Mouse (Mus musculus) activated CD4-positive, CD25-positive, alpha-beta regulatory T cell, adult 4 months (primary cell): Measurements from ENCODE around the gene Tdrd9. TPM values are rescaled to one million over a fixed set of nuclear protein-coding genes. Genes with fewer than 3 reads are reported as not detected.

Experiments
- ATAC-seq: one replicate; pipeline ENCODE4 v1.8.0; 2017
- polyA plus RNA-seq, 2 experiments: library from polyadenylated mRNA; unstranded; fragments of 100-300 nt; shearing (Covaris generic); gene quantifications; one replicate each; pipeline ENCODE4 v1.2.1; 2017

The Tdrd9 gene
- not detected for polyA plus RNA-seq

GRCm38 (mm10) chr12:111971231-111971686 lies at the start of gene Tdrd9:
TSS of gene Tdrd9 (plus strand) at chr12:111971559.
- no peak for ATAC-seq

DNA sequence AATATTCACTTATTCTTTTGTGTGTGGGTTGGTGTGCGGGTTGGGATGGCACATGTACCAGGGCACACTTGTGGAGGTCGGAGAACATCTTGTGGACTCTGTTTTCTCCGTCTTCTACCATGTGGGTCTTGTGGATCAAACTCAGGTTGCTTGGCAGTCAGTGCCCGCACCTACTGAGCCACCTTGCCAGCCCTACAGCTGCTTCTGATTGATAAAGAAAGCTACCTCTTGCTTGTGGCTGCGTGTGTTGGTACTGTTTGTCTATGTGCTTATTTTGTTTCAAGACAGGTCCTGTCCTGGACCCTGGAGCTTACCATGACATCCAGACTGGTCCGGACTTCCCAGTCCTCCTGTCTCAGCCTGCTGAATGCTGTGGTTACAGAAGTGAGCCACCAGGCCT lies 48.2 kb upstream of the Tdrd9 start:
- no peak for ATAC-seq

DNA sequence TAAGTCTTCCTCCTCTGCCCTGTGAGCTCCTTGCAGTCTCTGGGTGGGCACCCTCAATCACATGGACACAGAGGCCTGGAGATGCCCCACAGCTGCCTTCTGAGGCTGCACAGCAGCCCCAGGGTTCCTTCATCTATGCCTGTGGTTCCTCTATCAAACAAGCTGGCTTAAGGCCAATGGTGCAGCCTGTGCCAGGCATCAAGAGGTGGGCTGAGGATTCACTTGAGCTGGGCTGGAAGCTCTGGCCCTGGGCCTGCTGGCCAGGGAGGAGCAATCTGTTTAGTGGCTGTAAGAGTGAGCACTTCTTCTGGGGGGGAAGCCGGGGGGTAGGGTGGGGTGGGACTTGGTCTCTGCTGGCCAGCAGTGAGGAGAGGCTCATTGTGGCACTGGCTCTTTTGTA lies 44.0 kb upstream of the Tdrd9 start:
- no peak for ATAC-seq

GRCm38 (mm10) chr12:111928411-111928966 lies 42.9 kb upstream of the Tdrd9 start:
- no peak for ATAC-seq

GRCm38 (mm10) chr12:111931411-111932025 lies 39.8 kb upstream of the Tdrd9 start:
- no peak for ATAC-seq

- no peak for ATAC-seq
Measured at GRCm38 (mm10) chr12:111932513-111932912, 38.8 kb upstream of the Tdrd9 start.

- no peak for ATAC-seq
Measured at GRCm38 (mm10) chr12:111933032-111933704, 38.2 kb upstream of the Tdrd9 start.

DNA sequence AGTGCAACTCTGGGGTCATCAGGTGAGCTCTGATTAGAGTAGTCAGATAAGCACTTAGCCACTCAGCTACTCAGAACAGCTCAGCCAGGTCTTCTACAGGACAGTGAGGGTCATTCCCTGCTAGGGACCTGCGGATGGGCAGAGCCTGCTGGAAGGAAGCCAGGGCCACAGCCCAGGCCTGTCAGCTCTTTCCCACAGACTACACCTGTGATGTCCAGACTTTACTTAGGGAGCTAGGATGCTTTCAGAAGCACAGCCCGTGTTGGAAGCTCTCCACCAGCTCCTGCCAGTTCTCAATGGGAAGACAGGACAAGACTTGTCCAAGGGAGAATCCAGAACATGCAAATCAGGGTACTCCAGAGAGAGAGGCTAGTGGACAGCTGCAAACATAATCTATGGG lies 37.4 kb upstream of the Tdrd9 start:
- no peak for ATAC-seq

DNA sequence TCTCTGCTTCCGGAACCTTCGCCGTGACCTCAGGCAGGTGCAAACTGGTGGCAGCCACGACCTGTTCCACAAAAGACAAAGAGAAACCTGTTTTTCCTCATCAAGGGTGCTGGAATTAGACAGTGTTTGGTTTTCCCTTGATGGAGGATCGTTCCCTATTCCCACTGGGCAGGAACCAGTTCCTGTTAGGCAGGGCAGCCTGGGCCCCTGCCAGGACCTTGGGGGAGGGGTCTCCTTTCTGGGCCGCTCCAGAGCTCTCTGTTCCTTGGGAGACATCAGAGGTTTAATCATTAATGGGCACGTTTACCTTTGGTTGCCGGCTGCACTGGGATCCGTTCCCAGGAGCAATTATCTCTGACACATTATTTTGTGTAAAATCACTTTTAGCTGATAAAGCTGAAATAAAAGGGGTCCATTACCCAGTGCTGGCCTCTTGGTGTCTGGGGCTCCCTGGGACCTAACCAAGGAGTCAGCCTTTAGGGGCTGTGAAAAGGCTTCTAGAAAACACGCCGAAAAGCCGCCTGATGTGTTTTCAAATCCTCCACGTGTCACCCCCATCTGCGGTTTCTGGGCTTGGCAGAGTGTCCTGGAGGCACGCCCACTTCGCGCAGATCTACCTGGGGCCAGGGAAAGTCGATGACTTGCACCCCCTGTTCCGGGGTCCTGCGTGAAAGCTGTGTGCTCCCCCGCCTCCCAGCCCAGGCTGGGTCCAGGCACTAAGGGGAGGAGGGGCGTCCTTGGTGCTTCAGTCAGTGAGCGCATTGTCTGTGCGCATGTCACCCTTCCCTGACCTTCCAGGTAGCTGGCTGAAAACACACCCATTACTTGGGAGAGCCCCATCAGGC lies 34.4 kb upstream of the Tdrd9 start:
- ATAC-seq, result no peak

DNA sequence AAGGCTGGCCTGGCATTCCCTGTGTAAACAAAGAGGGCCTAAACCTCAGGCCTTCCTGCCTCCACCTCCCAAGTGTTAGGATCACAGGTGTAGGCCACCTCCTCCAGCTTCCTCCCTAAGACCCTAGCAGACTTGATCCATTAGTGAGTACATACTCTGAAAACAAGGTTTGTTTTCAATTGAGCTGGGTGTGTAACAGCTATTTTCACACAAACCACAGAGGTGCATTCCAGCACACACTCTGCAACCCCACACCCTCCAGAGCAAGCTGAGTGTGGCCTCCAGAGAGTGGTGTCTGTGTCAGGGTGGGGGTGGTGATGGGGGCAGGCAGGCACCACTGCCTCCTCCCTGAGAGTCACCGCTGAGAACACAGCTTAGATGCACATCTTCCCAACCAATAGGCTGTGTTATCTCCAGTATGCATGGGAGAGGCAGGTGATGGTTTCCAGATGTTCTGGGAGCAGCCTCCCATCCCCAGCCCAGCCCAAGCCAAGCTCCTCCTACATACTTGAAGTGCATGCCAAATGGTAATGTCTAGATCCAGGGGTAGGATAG lies 32.7 kb upstream of the Tdrd9 start:
- ATAC-seq, result no peak

- no peak for ATAC-seq
Measured at GRCm38 (mm10) chr12:111943421-111944064, 27.8 kb upstream of the Tdrd9 start.

DNA sequence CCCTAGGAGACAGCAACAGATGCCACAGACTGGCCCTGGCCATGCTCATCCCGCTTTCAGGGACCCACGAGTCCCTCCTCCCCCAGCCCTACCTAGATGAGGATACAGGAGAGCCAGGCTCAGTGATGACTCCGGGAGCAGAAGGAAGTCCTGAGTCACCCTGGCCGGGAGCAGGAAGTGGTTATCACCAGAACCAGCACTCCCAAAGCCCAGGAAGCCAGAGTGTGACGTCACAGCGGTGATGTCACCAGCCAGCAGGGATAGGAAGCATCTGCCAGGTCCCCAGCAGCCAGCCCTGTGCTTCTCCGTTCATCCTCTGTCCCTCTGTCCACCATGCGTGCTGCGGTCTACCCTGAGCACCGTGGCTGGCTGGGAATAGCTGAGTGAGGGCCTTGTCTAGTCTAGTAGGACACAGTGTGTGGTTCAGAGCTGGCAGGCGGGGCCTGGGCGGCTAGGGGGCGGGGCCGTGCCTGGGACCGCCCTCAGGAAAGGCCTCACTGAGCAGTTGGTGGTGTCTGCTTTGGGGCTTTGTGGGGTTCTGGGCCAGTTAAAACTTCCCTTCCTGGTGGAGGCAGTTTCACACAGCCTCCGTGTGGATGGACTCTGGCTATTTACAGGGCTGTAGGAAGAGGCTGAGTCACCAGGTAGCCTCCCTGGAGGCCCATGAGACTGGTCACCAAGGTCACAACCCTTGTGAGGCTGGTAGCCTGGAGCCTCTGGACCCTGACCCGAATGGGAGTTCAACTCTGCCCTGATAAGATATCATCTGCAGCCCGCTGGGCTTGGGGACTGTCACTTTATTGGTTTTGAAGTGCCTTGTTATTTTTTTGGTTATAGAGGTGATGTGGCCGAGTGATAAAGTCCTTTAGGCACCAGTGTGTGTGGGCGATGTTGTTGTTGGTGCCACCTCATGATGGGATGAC lies 27.0 kb upstream of the Tdrd9 start:
- ATAC-seq, result peak; percentile 54

DNA sequence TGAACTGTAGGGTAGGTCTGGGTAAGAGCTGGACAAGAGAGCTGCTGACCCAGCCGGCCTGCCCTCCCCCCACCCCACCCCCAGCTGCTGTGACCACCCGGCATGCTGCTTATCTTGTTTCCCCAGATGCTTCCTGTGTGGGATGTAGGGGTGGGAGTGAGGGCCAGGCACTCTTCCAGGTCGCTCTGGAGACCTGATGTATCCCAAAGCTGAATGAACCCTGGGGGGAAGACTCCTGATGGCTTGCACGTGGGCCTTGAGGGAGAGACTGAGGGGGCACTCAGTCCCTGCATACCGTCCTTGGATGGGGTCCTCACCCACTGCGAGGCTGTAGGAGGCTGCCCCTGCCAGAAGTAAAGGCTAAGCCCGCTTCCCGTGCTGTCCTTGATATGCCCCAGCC lies 26.2 kb upstream of the Tdrd9 start:
- no peak for ATAC-seq

DNA sequence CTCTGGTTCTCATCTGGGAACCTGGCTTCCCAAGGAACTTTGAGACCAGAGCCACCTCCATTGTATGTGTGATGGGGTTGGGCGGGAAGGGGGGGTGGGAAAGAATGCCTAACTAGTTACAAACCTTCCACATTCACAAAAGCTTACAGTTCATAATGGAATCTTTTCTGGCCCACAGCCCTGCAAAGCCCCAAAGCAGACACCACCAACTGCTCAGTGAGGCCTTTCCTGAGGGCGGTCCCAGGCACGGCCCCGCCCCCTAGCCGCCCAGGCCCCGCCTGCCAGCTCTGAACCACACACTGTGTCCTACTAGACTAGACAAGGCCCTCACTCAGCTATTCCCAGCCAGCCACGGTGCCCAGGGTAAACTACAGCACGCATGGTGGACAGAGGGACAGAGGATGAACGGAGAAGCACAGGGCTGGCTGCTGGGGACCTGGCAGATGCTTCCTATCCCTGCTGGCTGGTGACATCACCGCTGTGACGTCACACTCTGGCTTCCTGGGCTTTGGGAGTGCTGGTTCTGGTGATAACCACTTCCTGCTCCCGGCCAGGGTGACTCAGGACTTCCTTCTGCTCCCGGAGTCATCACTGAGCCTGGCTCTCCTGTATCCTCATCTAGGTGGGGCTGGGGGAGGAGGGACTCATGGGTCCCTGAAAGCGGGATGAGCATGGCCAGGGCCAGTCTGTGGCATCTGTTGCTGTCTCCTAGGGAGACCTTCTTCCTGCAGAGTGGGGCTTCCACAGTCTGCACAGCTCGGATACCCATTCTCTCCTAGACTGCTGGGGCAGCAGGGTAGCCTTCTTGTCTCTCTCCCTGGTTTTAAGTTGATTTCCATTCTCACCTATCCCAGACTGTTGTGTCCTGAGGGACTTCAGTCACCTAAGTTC lies 25.3 kb upstream of the Tdrd9 start:
- ATAC-seq, result peak; percentile 37

- peak; percentile 47 for ATAC-seq
Measured at GRCm38 (mm10) chr12:111946716-111947115, 24.6 kb upstream of the Tdrd9 start.

DNA sequence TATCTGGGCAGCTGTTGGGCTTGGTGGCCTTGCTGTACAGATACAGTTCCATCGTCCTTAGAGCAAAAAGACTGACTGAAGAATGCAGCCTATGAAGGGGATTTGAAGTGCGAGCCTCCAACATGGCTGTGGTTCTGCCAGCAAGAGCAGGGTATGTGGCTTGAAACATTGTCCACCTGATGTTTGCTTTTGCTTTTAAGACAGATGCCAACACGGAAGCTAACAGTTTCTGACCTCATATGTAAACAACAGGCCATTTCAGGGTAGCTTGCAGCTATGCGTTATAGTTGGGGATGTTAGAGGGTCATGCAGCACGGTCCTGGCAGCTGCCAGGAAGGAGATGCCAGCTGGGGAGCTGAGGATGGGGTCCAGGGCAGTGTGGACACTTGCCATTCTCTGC lies 20.9 kb upstream of the Tdrd9 start:
- ATAC-seq, result no peak

GRCm38 (mm10) chr12:111951701-111952100 lies 19.7 kb upstream of the Tdrd9 start:
- ATAC-seq, result no peak

- no peak for ATAC-seq
Measured at GRCm38 (mm10) chr12:111956173-111956572, 15.2 kb upstream of the Tdrd9 start.

GRCm38 (mm10) chr12:111958101-111958865 lies 13.1 kb upstream of the Tdrd9 start:
- ATAC-seq, result peak; percentile 59
